Comparison of ENCODE assay signal across 8 mouse cellular contexts in genomic region chr14:54426689-54427398, GRCm38 (mm10). TPM values are rescaled to one million over a fixed set of nuclear protein-coding genes. Genes with fewer than 3 reads are reported as not detected.
DNase-seq lines count a peak whose midpoint lies in the region; ATAC-seq and TF ChIP-seq lines count a peak whose summit lies in the region.

Mrpl52 (plus strand) TSS chr14:54426909.

- H3K4me3 ChIP-seq in C2C12 (ENCODE audit: insufficient read depth, poor library complexity, severe bottlenecking): peak within 1 kb of the TSS; percentile 81
- H3K4me3 ChIP-seq in heart, embryonic 11.5 days (ENCODE audit: low read depth, low read length): peak within 1 kb of the TSS; percentile 93
- peak within 1 kb of the TSS; percentile 98 for H3K4me3 ChIP-seq in kidney, embryonic 15.5 days (replicated peaks)
- peak within 1 kb of the TSS; percentile 95 for H3K4me3 ChIP-seq in limb, embryonic 15.5 days
- peak within 1 kb of the TSS; percentile 93 for H3K4me3 ChIP-seq in midbrain, postnatal 0 days (ENCODE audit: low read depth, low read length)

- H3K4me1 ChIP-seq in heart, embryonic 11.5 days (ENCODE audit: control insufficient read depth, insufficient read depth, low read length): peaks cover 25% of the 10 kb centered on the region
- peaks cover 42% of the 10 kb centered on the region for H3K4me1 ChIP-seq in kidney, embryonic 15.5 days
- peaks cover 31% of the 10 kb centered on the region for H3K4me1 ChIP-seq in limb, embryonic 15.5 days
- peaks cover 5% of the 10 kb centered on the region; the same call in 1 of the 2 replicates for H3K4me1 ChIP-seq in midbrain, postnatal 0 days (ENCODE audit: insufficient read depth, low read length)

- H3K27ac ChIP-seq in heart, embryonic 11.5 days (ENCODE audit: low read depth, low read length): peak within 1 kb of the TSS; percentile 85
- H3K27ac ChIP-seq in kidney, embryonic 15.5 days: peak within 1 kb of the TSS; percentile 95
- H3K27ac ChIP-seq in limb, embryonic 15.5 days: peak within 1 kb of the TSS; percentile 91
- H3K27ac ChIP-seq in midbrain, postnatal 0 days (ENCODE audit: low read depth, low read length): peak within 1 kb of the TSS; percentile 92

- WGBS in heart, embryonic 11.5 days (ENCODE audit: insufficient replicate concordance): 1% methylated on average over 48 of the region's 48 CpGs
- WGBS in kidney, embryonic 15.5 days: under 1% methylated on average over 48 of the region's 48 CpGs
- under 1% methylated on average over 48 of the region's 48 CpGs for WGBS in limb, embryonic 15.5 days
- WGBS in midbrain, postnatal 0 days: under 1% methylated on average over 48 of the region's 48 CpGs

- DNase-seq in brain, adult 2 months (ENCODE audit: low read depth, low spot score): peak; percentile 96
- DNase-seq in midbrain, postnatal 0 days (ENCODE audit: low spot score): peak; percentile 97
- DNase-seq in spleen, postnatal 14 days (ENCODE audit: low spot score in 2 of 2): peak; percentile 74 to 79

- TF ChIP-seq CTCF in C2C12 (IDR thresholded peaks at IDR 0.05; ENCODE audit: control insufficient read depth, insufficient read depth, insufficient read length): no peak
- TF ChIP-seq CTCF in midbrain, postnatal 0 days (IDR thresholded peaks at IDR 0.05): no peak

- ATAC-seq in erythroblast, adult 5-6 weeks (replicated peaks; ENCODE audit: low FRiP score, poor library complexity, severe bottlenecking): peak; percentile 90
- peak; percentile 57 for ATAC-seq in heart, embryonic 11.5 days (replicated peaks; ENCODE audit: insufficient number of reproducible peaks, low FRiP score, low TSS enrichment)
- ATAC-seq in kidney, embryonic 15.5 days (replicated peaks; ENCODE audit: low FRiP score): peak; percentile 68
- ATAC-seq in limb, embryonic 15.5 days (ENCODE audit: insufficient number of reproducible peaks, low FRiP score, low TSS enrichment, low read depth): peak; percentile 53
- ATAC-seq in midbrain, postnatal 0 days (ENCODE audit: low FRiP score): peak; percentile 85

- no peaks in the 10 kb centered on the region for H3K27me3 ChIP-seq in C2C12 (ENCODE audit: control insufficient read depth, insufficient read depth, insufficient read length)
- no peaks in the 10 kb centered on the region for H3K27me3 ChIP-seq in heart, embryonic 11.5 days (ENCODE audit: control insufficient read depth, insufficient read depth, low read length)
- H3K27me3 ChIP-seq in kidney, embryonic 15.5 days: no peaks in the 10 kb centered on the region
- H3K27me3 ChIP-seq in limb, embryonic 15.5 days: no peaks in the 10 kb centered on the region
- no peaks in the 10 kb centered on the region for H3K27me3 ChIP-seq in midbrain, postnatal 0 days (ENCODE audit: insufficient read depth, low read length)

- H3K4me2 ChIP-seq in heart, embryonic 11.5 days: peak within 1 kb of the TSS; percentile 73
- peak within 1 kb of the TSS; percentile 65 for H3K4me2 ChIP-seq in kidney, embryonic 15.5 days
- H3K4me2 ChIP-seq in limb, embryonic 15.5 days: peak within 1 kb of the TSS; percentile 54
- H3K4me2 ChIP-seq in midbrain, postnatal 0 days (ENCODE audit: low read depth, low read length, poor library complexity, severe bottlenecking): peak within 1 kb of the TSS; percentile 71

- H3K9me3 ChIP-seq in heart, embryonic 11.5 days (replicated peaks; ENCODE audit: control insufficient read depth, low read length): no peaks in the 10 kb centered on the region
- no peaks in the 10 kb centered on the region for H3K9me3 ChIP-seq in kidney, embryonic 15.5 days (replicated peaks)
- H3K9me3 ChIP-seq in limb, embryonic 15.5 days: no peaks in the 10 kb centered on the region
- H3K9me3 ChIP-seq in midbrain, postnatal 0 days (ENCODE audit: low read length): no peaks in the 10 kb centered on the region

- H3K79me3 ChIP-seq in C2C12 (ENCODE audit: low read depth): peaks cover 20% of the 10 kb centered on the region

- peak within 1 kb of the TSS; percentile 94 for H3ac ChIP-seq in C2C12 (ENCODE audit: control insufficient read depth, insufficient read length, low read depth)

- peak within 1 kb of the TSS; percentile 97 for H3K9ac ChIP-seq in heart, embryonic 11.5 days (ENCODE audit: low read depth, low read length)
- H3K9ac ChIP-seq in kidney, embryonic 15.5 days: peak within 1 kb of the TSS; percentile 85
- H3K9ac ChIP-seq in limb, embryonic 15.5 days: peak within 1 kb of the TSS; percentile 76
- H3K9ac ChIP-seq in midbrain, postnatal 0 days (replicated peaks; ENCODE audit: low read length, poor library complexity, severe bottlenecking): peak within 1 kb of the TSS; percentile 86

- peaks cover 26% of the 10 kb centered on the region for H3K36me3 ChIP-seq in C2C12 (ENCODE audit: control insufficient read depth, insufficient read depth)
- no peaks in the 10 kb centered on the region for H3K36me3 ChIP-seq in heart, embryonic 11.5 days (ENCODE audit: control insufficient read depth, insufficient read depth, low read length)
- peaks cover 21% of the 10 kb centered on the region for H3K36me3 ChIP-seq in kidney, embryonic 15.5 days
- peaks cover 8% of the 10 kb centered on the region for H3K36me3 ChIP-seq in limb, embryonic 15.5 days
- peaks cover 5% of the 10 kb centered on the region; the same call in 1 of the 2 replicates for H3K36me3 ChIP-seq in midbrain, postnatal 0 days (ENCODE audit: insufficient read depth, low read length)

- peaks cover 47% of the 10 kb centered on the region for H3K79me2 ChIP-seq in C2C12 (ENCODE audit: control insufficient read depth, insufficient read depth)

TF ChIP-seq in C2C12, 6 proteins besides CTCF, POLR2A, EP300 and RAD21:
- no peak for TF ChIP-seq FOSL1 (IDR thresholded peaks at IDR 0.05; ENCODE audit: insufficient read depth, low read length, poor library complexity, severe bottlenecking)
- TF ChIP-seq MAX (IDR thresholded peaks at IDR 0.05): peak; percentile 97
- TF ChIP-seq CEBPB (IDR thresholded peaks at IDR 0.05; ENCODE audit: low read depth): peak; percentile 21

RNA-seq across cellular contexts. Expression of gene Mrpl52, which starts in this region (rescaled TPM):
- polyA plus RNA-seq in C2C12 (2012; fragmentation: generic; extraction: Trizol): 518 TPM
- 36.8 and 40.3 TPM in 2 replicates for total RNA-seq in erythroblast, adult 5-6 weeks (2015; ENCODE audit: low replicate concordance)
- 18.0 and 27.6 TPM in 2 replicates for total RNA-seq in erythroblast, adult 5-6 weeks (2017; ENCODE audit: low replicate concordance)
- polyA plus RNA-seq in heart, embryonic 11.5 days (2014; fragmentation: Nextera tagmentation; extraction: Ambion mirVana): 242 and 250 TPM in 2 replicates
- polyA plus RNA-seq in kidney, embryonic 15.5 days (2015; fragmentation: Nextera tagmentation; extraction: Ambion mirVana): 265 and 305 TPM in 2 replicates
- 196 and 218 TPM in 2 replicates for polyA plus RNA-seq in limb, embryonic 15.5 days (2015; fragmentation: Nextera tagmentation; extraction: Ambion mirVana)
- 98.6 and 104 TPM in 2 replicates for total RNA-seq in midbrain, postnatal 0 days (2014; rRNA removed)
- polyA plus RNA-seq in midbrain, postnatal 0 days (2015; fragmentation: Nextera tagmentation; extraction: Ambion mirVana): 296 and 303 TPM in 2 replicates

Comparison
In these comparisons a context has a peak if more than half of its experiments do, and no peak if none do; other contexts are left out.
1. Peak in every context shown above with its lines: DNase-seq, ATAC-seq, H3K4me3 ChIP-seq and H3K27ac ChIP-seq.